In the genomic region with DNA sequence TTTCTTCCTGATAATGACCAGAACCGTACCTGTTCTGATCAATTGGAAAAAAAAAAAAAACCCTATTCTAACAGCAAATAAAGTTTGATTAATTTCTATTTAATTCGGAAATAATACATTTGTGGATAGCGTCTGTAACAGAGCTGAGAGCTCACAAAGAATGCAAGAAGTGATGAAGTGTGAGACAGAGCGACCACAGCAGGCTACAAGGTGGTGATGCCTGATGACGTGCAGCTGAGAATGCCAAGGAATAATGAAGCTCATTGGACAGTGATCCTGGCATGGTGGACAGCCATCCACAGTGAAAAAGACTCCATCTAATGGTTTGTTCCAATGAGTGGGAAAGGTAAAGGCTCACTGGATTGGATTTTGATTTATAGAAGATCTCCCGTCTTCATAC, we compare ENCODE assay signal across 16 mouse cellular contexts.
"Had no signal": no experiment of that assay in that cellular context is flagged by ENCODE, and none has a peak within 500 bp of the region (broad histone marks: within the 10 kb centered on the region; RNA-seq: fewer than 3 reads in every experiment).

No protein-coding gene starts in this region.

- H3K4me2 ChIP-seq: limb, embryonic 13.5 days; liver, embryonic 13.5 days; lung, embryonic 15.5 days; midbrain, embryonic 11.5 days had no signal

- DNase-seq: kidney, adult 2 months; kidney, postnatal 36 days; layer of hippocampus, postnatal 36 days; left cerebral cortex, postnatal 4 days; liver, embryonic 13.5 days; midbrain, embryonic 14.5 days; thymus, adult 2 months; thymus, postnatal 14 days; thymus, postnatal 4 days had no signal

- H3K9ac ChIP-seq: limb, embryonic 13.5 days; liver, embryonic 13.5 days; lung, embryonic 15.5 days had no signal

- H3K27me3 ChIP-seq: liver, embryonic 13.5 days; lung, embryonic 15.5 days had no signal

- H3K4me1 ChIP-seq: liver, embryonic 13.5 days; lung, embryonic 15.5 days had no signal

- ATAC-seq: intestine, postnatal 0 days had no signal

- H3K27ac ChIP-seq: kidney, postnatal 0 days; left cerebral cortex, adult 2 months; limb, embryonic 13.5 days; liver, embryonic 13.5 days; lung, embryonic 15.5 days; stomach, postnatal 0 days had no signal

- H3K4me3 ChIP-seq: left cerebral cortex, adult 2 months; limb, embryonic 13.5 days; liver, embryonic 13.5 days; lung, embryonic 15.5 days had no signal

- H3K36me3 ChIP-seq: limb, embryonic 13.5 days; liver, embryonic 13.5 days; lung, embryonic 15.5 days had no signal

- H3K9me3 ChIP-seq: limb, embryonic 13.5 days; lung, embryonic 15.5 days had no signal
